Mouse (Mus musculus) liver, adult 2 months (tissue): Measurements from ENCODE around the gene Tmem50a. TPM values are rescaled to one million over a fixed set of nuclear protein-coding genes. Genes with fewer than 3 reads are reported as not detected.

Experiments used
- DNase-seq: peaks from one replicate; pipeline ENCODE4 v3.0.0-alpha.2; 2011; ENCODE audit warnings: low read depth, low spot score; ENCODE audit errors: extremely low read depth
- H3K27ac ChIP-seq: fragments of 200-500 bp; replicated peaks from 2 replicates; pipeline ENCODE4 v1.5.1; 2012; ENCODE audit warnings: low read depth, mild to moderate bottlenecking, control low read depth, inconsistent platforms, low read length; ENCODE audit not compliant: insufficient read depth
- H3K27me3 ChIP-seq: fragments of 200-500 bp; 2 replicates; pipeline ENCODE4 v1.6.1; 2012; ENCODE audit warnings: mild to moderate bottlenecking, moderate library complexity, low read length, inconsistent platforms; ENCODE audit not compliant: control insufficient read depth, insufficient read depth
- H3K36me3 ChIP-seq: fragments of 200-500 bp; 2 replicates; pipeline ENCODE4 v1.6.1; 2012; ENCODE audit warnings: low read length, inconsistent platforms; ENCODE audit not compliant: control insufficient read depth, insufficient read depth
- H3K4me1 ChIP-seq: fragments of 200-500 bp; 2 replicates; pipeline ENCODE4 v1.6.1; 2011; ENCODE audit warnings: low read length; ENCODE audit not compliant: control insufficient read depth, insufficient read depth
- H3K4me3 ChIP-seq: fragments of 200-500 bp; 2 replicates; pipeline ENCODE4 v1.5.1; 2011; ENCODE audit warnings: low read depth, mild to moderate bottlenecking, control low read depth, low read length, moderate library complexity; ENCODE audit not compliant: insufficient read depth
- H3K79me2 ChIP-seq: fragments of 200-500 bp; 2 replicates; pipeline ENCODE4 v1.6.1; 2012; ENCODE audit warnings: inconsistent platforms, mild to moderate bottlenecking, low read length, moderate library complexity; ENCODE audit not compliant: control insufficient read depth, insufficient read depth
- H3K9ac ChIP-seq: fragments of 200-500 bp; 2 replicates; pipeline ENCODE4 v1.6.1; 2012; ENCODE audit warnings: low read depth, mild to moderate bottlenecking, control low read depth, inconsistent platforms, low read length
- CTCF ChIP-seq: fragments of 200-500 bp; IDR thresholded peaks from 2 replicates; pipeline ENCODE4 v1.5.1; 2011; ENCODE audit warnings: low read depth, low read length, control low read depth
- POLR2A ChIP-seq: fragments of 200-500 bp; IDR thresholded peaks from 2 replicates; pipeline ENCODE4 v1.6.1; 2011; ENCODE audit warnings: low read length, control low read depth; ENCODE audit not compliant: insufficient read depth; ENCODE audit errors: extremely low read depth
- WGBS: fragments of 180-500 bp; shearing (Covaris S2); methylation state at CpG from one replicate; pipeline ENCODE4 v1.1.7; 2018; 5-methylcytosine and 5-hydroxymethylcytosine counted together
- polyA plus RNA-seq: library from polyadenylated mRNA; depleted of rRNA; stranded (reverse); fragments of >200 nt; gene quantifications from 2 replicates; pipeline ENCODE4 v1.2.3, GENCODE M21; 2012
- total RNA-seq: library from RNA; depleted of rRNA; stranded (reverse); fragments of >200 nt; gene quantifications from 2 replicates; pipeline ENCODE4 v1.2.3, GENCODE M21; 2014

Tmem50a gene
- total and polyA plus RNA-seq, 2 experiments, result 90.6 to 115 TPM

DNA sequence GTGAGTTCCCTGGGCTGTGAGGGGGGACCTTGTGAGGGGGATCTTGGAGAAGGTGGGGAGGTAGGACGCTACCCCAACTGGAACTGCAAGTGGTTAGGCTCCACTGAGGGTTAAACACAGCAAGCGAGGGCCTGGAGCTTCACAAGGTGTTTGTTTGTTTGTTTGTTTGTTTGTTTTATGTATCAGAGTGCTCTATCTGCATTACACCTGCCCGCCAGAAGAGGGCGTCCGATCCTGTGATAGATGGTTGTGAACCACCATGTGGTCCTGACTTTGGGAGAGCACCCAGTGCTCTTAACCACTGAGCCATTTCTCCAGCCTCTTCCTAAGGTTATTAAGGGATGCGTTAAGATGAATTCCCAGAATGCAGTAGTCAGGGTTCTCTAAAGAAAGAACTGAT, 34.8 kb downstream of the Tmem50a start:
- TF ChIP-seq CTCF, result peak; percentile 62; the same call in 1 of the 2 replicates
- TF ChIP-seq POLR2A, result no peak
- H3K79me2 ChIP-seq, result no peaks in the 10 kb centered on the region
- 42% methylated on average over 6 of the region's 6 CpGs for WGBS
- no peaks in the 10 kb centered on the region for H3K27me3 ChIP-seq
- no peak overlapping the region for H3K4me3 ChIP-seq
- no peak overlapping the region for H3K27ac ChIP-seq
- no peaks in the 10 kb centered on the region for H3K4me1 ChIP-seq
- DNase-seq, result no peak
- H3K36me3 ChIP-seq, result no peaks in the 10 kb centered on the region
- H3K9ac ChIP-seq, result no peak overlapping the region

- no peak overlapping the region for H3K9ac ChIP-seq
- no peaks in the 10 kb centered on the region for H3K36me3 ChIP-seq
- DNase-seq, result peak; percentile 26
- no peak overlapping the region for H3K27ac ChIP-seq
- H3K79me2 ChIP-seq, result no peaks in the 10 kb centered on the region
- no peaks in the 10 kb centered on the region for H3K4me1 ChIP-seq
- H3K4me3 ChIP-seq, result no peak overlapping the region
- 6% methylated on average over 17 of the region's 17 CpGs for WGBS
- no peaks in the 10 kb centered on the region for H3K27me3 ChIP-seq
- TF ChIP-seq POLR2A (no peak), CTCF (peak; percentile 90)
Measured at GRCm38 (mm10) chr4:134879410-134879981, 35.3 kb downstream of the Tmem50a start.

DNA sequence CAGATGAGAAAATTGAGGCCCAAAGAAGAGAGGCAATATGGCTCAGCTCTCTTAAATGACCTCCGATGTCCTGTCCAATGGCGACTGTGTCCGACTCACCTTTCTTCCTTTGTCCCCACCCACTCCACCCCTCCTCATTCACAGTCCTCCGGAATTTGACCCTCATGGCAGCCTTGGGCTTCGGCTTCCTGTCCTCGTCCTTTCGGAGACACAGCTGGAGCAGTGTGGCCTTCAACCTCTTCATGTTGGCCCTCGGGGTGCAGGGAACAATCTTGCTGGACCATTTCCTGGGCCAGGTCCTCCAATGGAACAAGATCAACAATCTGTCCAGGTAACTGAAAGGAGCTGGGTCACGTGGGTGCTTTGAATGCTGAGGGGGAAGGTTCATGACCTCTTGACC, 38.7 kb downstream of the Tmem50a start:
- Histone ChIP-seq H3K27me3 (no peaks in the 10 kb centered on the region), H3K4me1 (no peaks in the 10 kb centered on the region), H3K36me3 (no peaks in the 10 kb centered on the region), H3K27ac (no peak overlapping the region), H3K9ac (no peak overlapping the region), H3K4me3 (no peak overlapping the region), H3K79me2 (no peaks in the 10 kb centered on the region)
- no peak for TF ChIP-seq POLR2A
- no peak for TF ChIP-seq CTCF
- DNase-seq, result no peak
- WGBS, result 68% methylated on average over 9 of the region's 9 CpGs

DNA sequence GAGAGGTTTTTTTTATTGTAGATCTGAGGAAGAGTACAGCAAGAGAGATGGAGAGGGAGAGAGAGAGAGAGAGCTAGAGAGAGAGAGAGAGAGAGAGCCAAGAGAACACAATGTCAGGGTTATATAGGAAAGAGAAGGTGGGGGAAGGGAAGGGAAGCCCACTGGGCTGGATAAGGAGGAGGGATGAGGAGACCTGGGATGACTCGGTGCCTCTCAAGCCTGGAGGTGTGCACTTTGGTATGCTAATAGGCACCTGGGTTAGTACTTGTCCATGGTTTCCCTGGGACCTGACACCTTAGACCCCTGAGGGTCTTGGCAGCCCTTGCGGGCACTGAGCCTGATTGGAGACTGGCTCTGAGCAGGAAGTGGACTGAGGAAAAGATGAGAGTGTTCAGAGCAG, 42.9 kb downstream of the Tmem50a start:
- Histone ChIP-seq H3K27me3 (no peaks in the 10 kb centered on the region), H3K4me1 (no peaks in the 10 kb centered on the region), H3K9ac (no peak overlapping the region), H3K4me3 (no peak overlapping the region), H3K79me2 (no peaks in the 10 kb centered on the region), H3K27ac (no peak overlapping the region), H3K36me3 (no peaks in the 10 kb centered on the region)
- no peak for DNase-seq
- no peak for TF ChIP-seq CTCF
- no peak for TF ChIP-seq POLR2A
- 77% methylated on average over 2 of the region's 2 CpGs for WGBS

DNA sequence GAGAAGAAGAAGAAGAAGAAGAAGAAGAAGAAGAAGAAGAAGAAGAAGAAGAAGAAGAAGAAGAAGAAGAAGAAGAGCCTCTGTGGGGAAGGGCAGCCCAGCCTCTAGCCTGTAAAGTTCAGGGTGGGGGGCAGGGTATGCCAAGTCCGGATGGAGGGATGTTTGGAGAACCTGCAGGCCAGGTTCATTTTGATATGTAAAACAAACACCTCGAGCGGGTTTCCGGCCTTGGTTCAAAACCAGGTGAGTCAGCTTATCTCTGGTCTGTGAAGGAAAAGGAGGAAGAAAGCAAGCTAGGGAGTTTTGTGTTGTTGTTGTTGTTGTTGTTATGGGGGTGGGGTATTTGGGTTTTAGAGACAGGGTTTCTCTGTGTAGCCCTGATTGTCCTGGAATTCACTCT, 43.3 kb downstream of the Tmem50a start:
- TF ChIP-seq CTCF (no peak), POLR2A (no peak)
- Histone ChIP-seq H3K4me3 (no peak overlapping the region), H3K9ac (no peak overlapping the region), H3K27me3 (no peaks in the 10 kb centered on the region), H3K27ac (no peak overlapping the region), H3K4me1 (no peaks in the 10 kb centered on the region), H3K36me3 (no peaks in the 10 kb centered on the region), H3K79me2 (no peaks in the 10 kb centered on the region)
- 50% methylated on average over 4 of the region's 4 CpGs for WGBS
- DNase-seq, result no peak

DNA sequence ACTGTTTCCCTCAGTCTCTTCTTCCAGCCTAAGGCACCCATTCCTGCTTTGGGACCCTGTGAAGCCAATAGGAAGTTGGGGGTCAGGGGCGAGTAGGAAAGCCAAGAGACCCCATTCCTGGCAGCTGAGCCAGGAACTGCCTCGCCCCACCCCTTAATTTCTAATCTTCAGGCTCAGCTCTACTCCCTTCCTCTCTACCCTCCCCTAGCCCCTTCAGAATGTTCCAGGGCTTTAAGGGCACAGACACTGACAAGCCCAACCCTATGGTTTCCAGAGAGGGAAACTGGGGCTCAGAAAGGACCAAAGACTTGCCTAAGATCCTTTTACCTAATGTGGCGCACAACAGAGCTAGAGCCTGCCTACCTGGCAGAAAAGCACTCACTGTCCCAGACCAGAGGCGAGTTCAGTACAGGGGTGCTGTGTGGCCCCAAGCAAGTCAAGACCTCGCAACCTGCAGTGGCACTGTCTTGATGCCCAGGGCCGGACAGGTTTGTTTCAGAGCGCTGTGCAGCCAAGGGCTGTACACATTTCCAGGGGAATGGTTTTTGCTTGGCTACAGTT, 44.9 kb downstream of the Tmem50a start:
- TF ChIP-seq POLR2A, result no peak
- TF ChIP-seq CTCF, result no peak
- Histone ChIP-seq H3K27me3 (no peaks in the 10 kb centered on the region), H3K4me1 (no peaks in the 10 kb centered on the region), H3K4me3 (no peak overlapping the region), H3K36me3 (no peaks in the 10 kb centered on the region), H3K9ac (no peak overlapping the region), H3K27ac (no peak overlapping the region), H3K79me2 (no peaks in the 10 kb centered on the region)
- no peak for DNase-seq
- 76% methylated on average over 7 of the region's 7 CpGs for WGBS
